Mouse (Mus musculus): ENCODE results near the gene Clec3a. TPM values are rescaled to one million over a fixed set of nuclear protein-coding genes. Genes with fewer than 3 reads are reported as not detected.

Gene Clec3a
- polyA plus RNA-seq, 1 experiment from 2014 or later: not detected

DNA sequence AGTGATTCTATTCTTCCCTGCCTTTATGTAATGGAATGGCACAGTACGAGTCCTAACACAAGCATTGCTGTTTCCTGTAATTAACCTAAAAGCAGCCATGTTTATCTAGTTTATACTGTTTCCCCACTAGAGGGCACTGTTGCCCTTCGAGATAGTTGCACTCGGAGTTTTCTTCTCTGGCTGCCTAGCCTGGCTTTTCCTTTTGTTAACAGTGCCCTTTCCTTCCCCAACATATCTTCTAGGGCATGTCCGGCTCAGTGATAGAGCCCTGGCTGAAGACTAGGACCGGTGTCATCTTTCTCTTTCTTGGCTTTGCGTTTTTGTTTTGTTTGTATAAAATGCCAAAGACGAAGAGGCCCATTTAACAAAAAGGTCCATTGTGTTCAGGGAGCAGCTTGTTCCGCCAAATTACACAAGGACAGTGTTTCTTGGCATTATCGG lies 34.9 kb downstream of the Clec3a start:
- DNase-seq (ENCODE audit: low spot score): peak; percentile 96
- WGBS: 12% methylated on average over 9 of the region's 9 CpGs

DNA sequence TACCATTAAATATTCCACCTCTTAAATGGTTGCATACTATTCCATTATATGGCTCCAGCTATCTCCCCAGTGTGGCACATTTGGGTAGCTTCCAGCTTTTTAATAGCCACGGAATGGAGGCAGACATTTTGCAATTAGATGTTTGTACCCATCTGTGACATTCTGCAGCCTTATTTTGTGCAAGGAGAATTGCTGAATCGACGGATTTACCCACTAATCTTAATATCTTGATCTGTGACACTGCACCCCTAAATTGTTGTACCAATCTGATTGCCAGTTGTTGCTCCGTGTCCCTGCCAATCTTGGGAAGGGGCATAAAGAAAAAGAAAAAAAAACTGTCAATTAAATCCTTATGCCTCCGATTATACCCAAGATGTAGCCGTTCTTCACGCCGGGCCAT lies 37.4 kb downstream of the Clec3a start:
- no peak overlapping the region for H3K9ac ChIP-seq (ENCODE audit: low read depth, low read length)
- H3K4me3 ChIP-seq (replicated peaks; ENCODE audit: low read depth, low read length): no peak overlapping the region
- H3K9me3 ChIP-seq (replicated peaks; ENCODE audit: low read length): no peaks in the 10 kb centered on the region
- TF ChIP-seq CTCF (IDR thresholded peaks at IDR 0.05; ENCODE audit: low read depth): no peak
- 94% methylated on average over 8 of the region's 8 CpGs for WGBS
- 0 out of 2 replicates have a peak, but pooled peaks cover 2% of the 10 kb centered on the region for H3K4me1 ChIP-seq (replicated peaks; ENCODE audit: insufficient read depth, low read length)
- no peaks in the 10 kb centered on the region for H3K27me3 ChIP-seq (ENCODE audit: insufficient read depth, low read length)
- H3K27ac ChIP-seq: no peak overlapping the region
- 0 out of 2 replicates have a peak, but pooled peaks cover 2% of the 10 kb centered on the region for H3K36me3 ChIP-seq (ENCODE audit: insufficient read depth, low read length)
- H3K4me2 ChIP-seq (ENCODE audit: low read length): no peak overlapping the region
- no peak for DNase-seq (ENCODE audit: low spot score)
- ATAC-seq (replicated peaks; ENCODE audit: low FRiP score, low read depth): no peak

More for the DNA sequence above, 34.9 kb downstream of the Clec3a start:
- TF ChIP-seq CTCF (IDR thresholded peaks at IDR 0.05; ENCODE audit: low read depth): peak; percentile 94
- H3K4me3 ChIP-seq (replicated peaks; ENCODE audit: low read depth, low read length): no peak overlapping the region
- H3K27me3 ChIP-seq (ENCODE audit: insufficient read depth, low read length): no peaks in the 10 kb centered on the region
- H3K9me3 ChIP-seq (replicated peaks; ENCODE audit: low read length): no peaks in the 10 kb centered on the region
- no peak overlapping the region for H3K9ac ChIP-seq (ENCODE audit: low read depth, low read length)
- H3K36me3 ChIP-seq (ENCODE audit: insufficient read depth, low read length): 0 out of 2 replicates have a peak, but pooled peaks cover 13% of the 10 kb centered on the region
- no peaks in the 10 kb centered on the region for H3K4me1 ChIP-seq (replicated peaks; ENCODE audit: insufficient read depth, low read length)
- peak overlapping the region; percentile 23; the same call in 1 of the 2 replicates for H3K4me2 ChIP-seq (ENCODE audit: low read length)
- H3K27ac ChIP-seq: no peak overlapping the region
- no peak for ATAC-seq (replicated peaks; ENCODE audit: low FRiP score, low read depth)

DNA sequence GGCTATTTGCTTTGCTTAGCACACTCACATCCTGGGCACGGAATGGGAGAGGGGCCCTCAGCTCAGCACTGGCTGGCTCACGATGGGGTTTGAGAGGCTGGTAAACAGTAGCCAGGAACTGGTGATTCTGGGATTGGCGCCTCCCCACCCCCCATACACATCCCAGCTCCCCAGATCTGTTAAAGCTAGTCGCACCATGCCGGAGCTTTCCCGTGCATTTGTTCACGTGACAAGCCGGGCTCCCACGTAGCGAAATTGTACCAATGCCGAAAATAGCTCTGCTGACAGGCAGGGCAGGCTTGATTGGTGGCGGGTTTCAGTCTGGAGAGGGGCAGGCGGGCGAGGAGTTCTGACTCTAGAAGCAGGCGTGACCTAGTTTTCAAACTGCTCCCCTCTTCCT lies 38.1 kb downstream of the Clec3a start:
- Histone ChIP-seq H3K4me3 (replicated peaks; ENCODE audit: low read depth, low read length) (no peak overlapping the region), H3K36me3 (ENCODE audit: insufficient read depth, low read length) (no peaks in the 10 kb centered on the region), H3K27ac (no peak overlapping the region), H3K27me3 (ENCODE audit: insufficient read depth, low read length) (no peaks in the 10 kb centered on the region), H3K9ac (ENCODE audit: low read depth, low read length) (no peak overlapping the region), H3K4me1 (replicated peaks; ENCODE audit: insufficient read depth, low read length) (0 out of 2 replicates have a peak, but pooled peaks cover 2% of the 10 kb centered on the region), H3K9me3 (replicated peaks; ENCODE audit: low read length) (no peaks in the 10 kb centered on the region), H3K4me2 (ENCODE audit: low read length) (peak overlapping the region; percentile 1; the same call in 1 of the 2 replicates)
- no peak for TF ChIP-seq CTCF (IDR thresholded peaks at IDR 0.05; ENCODE audit: low read depth)
- no peak for DNase-seq (ENCODE audit: low spot score)
- 62% methylated on average over 15 of the region's 15 CpGs for WGBS
- no peak for ATAC-seq (replicated peaks; ENCODE audit: low FRiP score, low read depth)

DNA sequence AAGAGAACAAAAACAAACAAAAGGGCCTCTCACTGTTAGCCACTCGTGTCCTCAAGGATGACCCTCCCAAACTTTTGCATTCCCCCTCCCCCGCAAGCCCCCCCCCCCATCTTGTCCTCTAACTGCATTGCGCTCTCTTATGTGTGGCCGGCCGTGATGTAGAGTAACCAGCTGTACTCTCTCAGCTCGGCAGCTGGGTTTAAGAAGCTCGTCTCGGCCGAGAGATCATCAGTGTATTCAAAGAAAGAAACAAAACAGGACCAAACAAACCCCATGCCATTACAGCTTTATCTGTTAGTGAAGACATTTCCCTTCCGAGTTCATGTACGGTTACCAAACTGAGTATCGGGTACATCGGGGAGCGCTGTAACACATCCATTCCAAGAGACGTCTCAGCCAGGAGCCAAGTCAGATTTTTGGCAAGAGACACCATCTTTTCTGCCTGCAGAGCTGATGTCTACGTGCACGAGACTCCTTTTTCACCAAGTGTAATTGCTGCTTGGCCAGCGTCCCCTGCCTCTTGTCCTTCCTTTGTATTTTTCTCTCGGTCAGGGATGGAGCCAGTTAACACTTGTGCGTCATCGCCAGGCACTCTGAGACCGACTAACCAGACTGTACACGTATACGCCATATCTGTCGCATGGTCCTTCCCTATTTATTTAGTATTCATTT lies 40.4 kb downstream of the Clec3a start:
- H3K27me3 ChIP-seq (ENCODE audit: insufficient read depth, low read length): no peaks in the 10 kb centered on the region
- ATAC-seq (replicated peaks; ENCODE audit: low FRiP score, low read depth) (no peak; the same call in 1 of the 2 replicates), DNase-seq (ENCODE audit: low spot score) (peak; percentile 77)
- 0 out of 2 replicates have a peak, but pooled peaks cover 2% of the 10 kb centered on the region for H3K4me1 ChIP-seq (replicated peaks; ENCODE audit: insufficient read depth, low read length)
- H3K4me2 ChIP-seq (ENCODE audit: low read length): peak overlapping the region; percentile 29; the same call in 1 of the 2 replicates
- no peaks in the 10 kb centered on the region for H3K9me3 ChIP-seq (replicated peaks; ENCODE audit: low read length)
- no peaks in the 10 kb centered on the region for H3K36me3 ChIP-seq (ENCODE audit: insufficient read depth, low read length)
- no peak overlapping the region for H3K9ac ChIP-seq (ENCODE audit: low read depth, low read length)
- 31% methylated on average over 25 of the region's 25 CpGs for WGBS
- peak overlapping the region; percentile 52; the same call in 1 of the 2 replicates for H3K27ac ChIP-seq
- no peak for TF ChIP-seq CTCF (IDR thresholded peaks at IDR 0.05; ENCODE audit: low read depth)
- H3K4me3 ChIP-seq (replicated peaks; ENCODE audit: low read depth, low read length): no peak overlapping the region

DNA sequence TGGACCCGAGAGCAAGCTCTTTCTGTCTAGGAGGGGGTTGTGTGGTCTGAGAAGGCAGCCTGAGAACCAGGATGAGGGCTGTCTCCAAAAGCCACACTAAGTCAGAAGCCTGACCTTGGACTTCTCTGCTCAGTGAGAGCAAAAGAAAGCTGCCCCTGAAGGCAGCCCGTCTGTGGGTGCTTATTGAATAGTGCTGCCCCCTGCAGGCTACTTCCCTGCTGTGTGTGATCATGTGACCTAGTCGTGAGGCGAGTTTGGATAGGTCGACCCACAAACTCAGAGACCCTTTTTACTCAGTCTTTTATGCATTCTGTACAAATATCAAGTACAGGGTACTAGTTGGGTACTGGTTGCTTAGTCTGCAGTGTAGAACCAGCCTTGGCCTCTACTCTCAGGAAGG lies 42.7 kb downstream of the Clec3a start:
- no peaks in the 10 kb centered on the region for H3K36me3 ChIP-seq (ENCODE audit: insufficient read depth, low read length)
- 0 out of 2 replicates have a peak, but pooled peaks cover 2% of the 10 kb centered on the region for H3K4me1 ChIP-seq (replicated peaks; ENCODE audit: insufficient read depth, low read length)
- H3K4me3 ChIP-seq (replicated peaks; ENCODE audit: low read depth, low read length): no peak overlapping the region
- peak; percentile 51 for TF ChIP-seq CTCF (IDR thresholded peaks at IDR 0.05; ENCODE audit: low read depth)
- ATAC-seq (replicated peaks; ENCODE audit: low FRiP score, low read depth): no peak
- H3K27me3 ChIP-seq (ENCODE audit: insufficient read depth, low read length): no peaks in the 10 kb centered on the region
- H3K9ac ChIP-seq (ENCODE audit: low read depth, low read length): no peak overlapping the region
- H3K4me2 ChIP-seq (ENCODE audit: low read length): no peak overlapping the region
- no peak for DNase-seq (ENCODE audit: low spot score)
- 81% methylated on average over 5 of the region's 5 CpGs for WGBS
- H3K27ac ChIP-seq: no peak overlapping the region
- H3K9me3 ChIP-seq (replicated peaks; ENCODE audit: low read length): no peaks in the 10 kb centered on the region

DNA sequence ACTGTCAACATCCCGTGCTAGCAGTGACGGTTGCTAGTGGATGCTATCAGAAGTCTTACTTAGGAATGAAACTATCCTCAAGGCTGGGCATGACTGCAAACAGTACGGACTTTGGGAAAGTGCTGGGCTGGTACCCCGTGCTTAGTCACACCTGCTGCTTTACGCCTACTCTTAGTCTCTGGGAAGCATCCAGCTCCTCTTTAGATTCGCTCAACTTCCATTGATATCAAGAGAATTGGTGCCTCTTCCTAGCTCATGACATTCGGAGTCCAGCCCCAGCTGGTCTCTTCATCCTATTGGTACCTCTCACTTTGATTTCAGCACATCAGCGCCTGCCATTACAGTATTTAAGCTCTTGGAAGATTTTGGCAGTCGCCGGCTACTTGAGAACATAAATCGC lies 44.7 kb downstream of the Clec3a start:
- no peak for TF ChIP-seq CTCF (IDR thresholded peaks at IDR 0.05; ENCODE audit: low read depth)
- Histone ChIP-seq H3K36me3 (ENCODE audit: insufficient read depth, low read length) (no peaks in the 10 kb centered on the region), H3K4me3 (replicated peaks; ENCODE audit: low read depth, low read length) (no peak overlapping the region), H3K27me3 (ENCODE audit: insufficient read depth, low read length) (no peaks in the 10 kb centered on the region), H3K9me3 (replicated peaks; ENCODE audit: low read length) (no peaks in the 10 kb centered on the region), H3K4me1 (replicated peaks; ENCODE audit: insufficient read depth, low read length) (0 out of 2 replicates have a peak, but pooled peaks cover 2% of the 10 kb centered on the region), H3K9ac (ENCODE audit: low read depth, low read length) (no peak overlapping the region), H3K27ac (no peak overlapping the region), H3K4me2 (ENCODE audit: low read length) (no peak overlapping the region)
- ATAC-seq (replicated peaks; ENCODE audit: low FRiP score, low read depth) (no peak), DNase-seq (ENCODE audit: low spot score) (no peak)
- WGBS: 72% methylated on average over 11 of the region's 11 CpGs
